Mouse (Mus musculus) megakaryocyte, embryonic 14.5 days (primary cell): ENCODE measurements around the gene Cyb5d1.

Experiments
- FLI1 ChIP-seq: IDR thresholded peaks from 2 replicates; pipeline ENCODE4 v1.6.1; 2012; ENCODE audit warnings: low read length, inconsistent platforms, mixed read lengths
- GATA1 ChIP-seq: IDR thresholded peaks from 3 replicates; pipeline ENCODE4 v1.6.1; 2012; ENCODE audit warnings: mixed read lengths, low read length, inconsistent platforms, borderline replicate concordance

- TF ChIP-seq GATA1 = no peak
- no peak for TF ChIP-seq FLI1
Observed at GRCm38 (mm10) chr11:69416509-69416908, 21.1 kb upstream of the Cyb5d1 start.
